Mouse (Mus musculus) common myeloid progenitor, adult 5-6 weeks (primary cell): Measurements from ENCODE around the gene Olfr766-ps1. TPM values are rescaled to one million over a fixed set of nuclear protein-coding genes. Genes with fewer than 3 reads are reported as not detected.
"Not testable (repeated sequence)": the region's sequence is repeated elsewhere in the genome, so short reads cannot be mapped to it uniquely, and the experiment has no call there.

ENCODE experiments used
- ATAC-seq: replicated peaks from 2 replicates; pipeline ENCODE4 v1.8.0; 2016; ENCODE audit warnings: low read depth, mild to moderate bottlenecking, moderate TSS enrichment, inconsistent platforms; ENCODE audit not compliant: poor library complexity, severe bottlenecking
- total RNA-seq: library from RNA; stranded (forward); fragments of 200-1000, 187-1606 nt; gene quantifications from 2 replicates; pipeline ENCODE4 v1.2.3, GENCODE M21; 2017

Olfr766-ps1 gene
- total RNA-seq: not detected in 2 replicates

DNA sequence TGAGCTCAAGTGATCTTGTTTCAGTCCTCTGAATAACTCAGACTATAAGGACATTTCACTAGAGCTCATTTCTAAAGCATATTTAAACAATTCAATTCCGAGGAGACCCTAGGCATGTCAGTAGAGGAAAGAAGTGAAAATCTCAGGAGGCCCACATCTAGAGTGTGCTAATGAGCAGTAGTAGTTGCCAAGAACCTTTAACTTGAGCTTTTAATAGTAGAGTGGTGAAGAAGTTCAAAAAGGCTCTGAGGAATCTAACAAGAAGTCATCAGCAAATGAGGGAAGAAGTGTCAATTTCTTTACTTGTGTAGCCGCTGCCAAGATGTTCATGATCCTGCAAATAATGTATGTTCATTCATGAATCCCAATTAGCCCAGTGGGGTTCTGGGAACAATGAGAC is at the start of gene Olfr766-ps1:
Olfr766-ps1 (minus strand) TSS at position 101 of the 400 bp plus-strand sequence.
- no peak for ATAC-seq

DNA sequence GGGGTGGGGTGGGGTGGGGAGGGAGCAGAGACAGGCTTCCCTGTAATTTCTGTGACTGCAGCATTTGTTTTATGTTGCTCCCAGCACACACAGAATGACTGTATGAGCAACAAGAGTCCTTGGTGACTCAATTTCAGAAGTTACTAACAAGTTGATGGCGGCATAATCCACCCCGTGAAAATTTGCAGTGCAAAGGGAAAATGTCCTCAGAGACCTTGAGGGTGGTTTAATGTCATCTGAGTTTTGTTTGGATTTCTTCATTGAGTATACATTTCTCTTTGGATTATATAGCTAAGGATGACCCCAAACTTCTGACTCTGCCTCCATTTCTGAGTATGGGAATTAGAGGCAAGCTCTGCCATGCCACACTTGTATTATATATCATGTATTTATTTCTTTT is 49.0 kb upstream of the Olfr766-ps1 start, which contains the start of gene Olfr769:
Olfr769 (minus strand) TSS at position 101 of the 400 bp plus-strand sequence.
- ATAC-seq: no peak

DNA sequence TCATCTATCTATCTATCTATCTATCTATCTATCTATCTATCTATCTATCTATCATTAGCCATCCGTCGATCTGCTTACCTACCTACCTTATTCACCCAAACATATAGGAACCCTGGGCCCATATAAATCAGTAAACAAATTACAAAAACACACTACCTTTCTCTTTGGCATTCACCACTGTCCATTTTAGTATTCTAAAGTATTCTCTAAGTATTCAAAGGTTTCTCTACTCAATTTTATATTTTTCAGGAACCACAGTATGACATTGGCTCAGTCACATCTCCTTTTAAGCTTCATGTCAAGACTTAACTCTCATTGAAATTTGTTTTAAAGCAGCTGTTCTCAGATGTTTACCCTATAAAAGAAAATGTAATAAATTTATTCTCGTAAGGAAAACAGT is 46.4 kb upstream of the Olfr766-ps1 start:
- peak; percentile 64 for ATAC-seq

DNA sequence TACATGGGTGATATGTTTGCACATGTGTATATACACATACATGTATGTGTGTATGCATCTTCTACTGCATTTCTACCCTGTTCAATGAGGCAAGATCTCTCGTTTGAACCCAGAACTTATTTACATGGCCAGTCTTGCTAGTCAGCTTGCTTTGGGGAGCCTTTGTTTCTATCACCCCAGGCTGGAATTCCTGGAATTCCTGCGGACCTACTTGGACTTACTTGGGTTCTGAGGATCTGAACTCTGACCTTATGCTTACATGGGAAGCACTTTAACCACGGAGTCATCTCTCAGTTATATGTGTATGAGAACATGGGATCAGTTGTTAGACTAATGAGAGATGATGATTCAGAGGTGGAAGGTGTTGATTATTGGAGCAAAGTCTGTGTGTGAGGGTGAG is 32.5 kb upstream of the Olfr766-ps1 start:
- no peak for ATAC-seq

DNA sequence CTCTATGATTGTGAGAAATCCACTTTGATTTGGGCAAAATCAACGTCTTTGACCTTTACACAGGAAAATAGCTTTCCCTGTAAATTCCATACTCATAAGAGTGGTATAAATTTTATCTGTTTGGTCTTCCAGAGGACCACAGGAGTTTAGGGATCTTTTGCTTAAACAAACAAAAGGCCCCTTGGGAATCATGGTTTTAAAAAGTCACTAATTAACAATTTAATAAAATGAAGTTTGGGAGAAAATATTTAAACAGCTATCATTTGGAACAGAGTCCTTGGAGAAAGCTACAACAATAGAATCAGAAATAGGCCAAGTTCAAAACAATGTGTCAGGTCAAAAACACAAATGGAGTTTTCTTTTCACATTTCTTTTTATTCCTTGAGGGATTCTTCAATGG is 30.5 kb upstream of the Olfr766-ps1 start, which contains the start of gene Olfr768:
Olfr768 (minus strand) TSS at position 101 of the 400 bp plus-strand sequence.
- no peak for ATAC-seq

DNA sequence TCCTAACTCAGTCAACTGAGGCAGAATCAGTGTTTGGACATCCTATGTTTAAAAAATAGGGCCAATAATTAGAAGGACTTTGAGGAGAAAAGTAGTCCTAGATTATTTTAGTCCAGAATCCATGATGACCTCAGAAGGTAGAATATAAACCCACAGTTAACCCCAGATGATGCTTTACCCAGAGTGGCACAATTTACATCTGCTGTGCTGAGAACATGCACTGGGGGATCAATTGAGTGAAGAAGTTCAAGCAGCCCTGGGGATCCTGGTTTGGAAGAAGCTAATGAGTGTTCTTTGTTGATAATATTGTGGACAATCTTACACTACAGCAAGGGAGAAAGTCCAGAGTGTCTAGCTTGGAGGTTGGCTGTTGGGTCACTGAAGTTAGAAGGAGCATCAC is 14.0 kb upstream of the Olfr766-ps1 start, which contains the start of gene Olfr767:
Olfr767 (minus strand) TSS at position 101 of the 400 bp plus-strand sequence.
- ATAC-seq: not testable (repeated sequence)

DNA sequence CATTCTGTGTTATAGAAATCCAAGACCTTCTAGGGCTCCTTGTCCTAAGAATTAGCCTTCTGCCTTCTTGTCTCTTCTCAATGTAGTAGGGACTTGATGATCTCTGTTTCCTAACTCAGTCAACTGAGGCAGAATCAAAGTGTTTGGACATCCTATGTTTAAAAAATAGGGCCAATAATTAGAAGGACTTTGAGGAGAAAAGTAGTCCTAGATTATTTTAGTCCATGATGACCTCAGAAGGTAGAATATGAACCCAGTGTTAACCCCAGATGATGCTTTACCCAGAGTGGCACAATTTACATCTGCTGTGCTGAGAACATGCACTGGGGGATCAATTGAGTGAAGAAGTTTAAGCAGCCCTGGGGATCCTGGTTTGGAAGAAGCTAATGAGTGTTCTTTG is 18.9 kb downstream of the Olfr766-ps1 start, which contains the start of gene Olfr765:
Olfr765 (minus strand) TSS at position 101 of the 400 bp plus-strand sequence.
- not testable (repeated sequence) for ATAC-seq

DNA sequence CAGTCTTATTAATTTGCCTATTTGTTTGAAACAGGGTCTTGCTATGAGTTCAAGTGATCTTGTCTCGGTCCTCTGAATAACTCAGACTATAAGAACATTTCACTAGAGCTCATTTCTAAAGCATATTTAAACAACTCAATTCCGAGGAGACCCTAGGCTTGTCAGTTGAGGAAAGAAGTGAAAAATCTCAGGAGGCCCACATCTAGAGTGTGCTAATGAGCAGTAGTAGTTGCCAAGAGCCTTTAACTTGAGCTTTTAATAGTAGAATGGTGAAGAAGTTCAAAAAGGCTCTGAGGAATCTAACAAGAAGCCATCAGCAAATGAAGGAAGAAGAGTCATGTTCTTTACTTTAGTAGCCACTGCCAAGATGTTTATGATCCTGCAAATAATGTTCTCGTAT is 29.0 kb downstream of the Olfr766-ps1 start, which contains the start of gene Olfr764-ps1:
Olfr764-ps1 (minus strand) TSS at position 101 of the 400 bp plus-strand sequence.
- ATAC-seq: no peak

DNA sequence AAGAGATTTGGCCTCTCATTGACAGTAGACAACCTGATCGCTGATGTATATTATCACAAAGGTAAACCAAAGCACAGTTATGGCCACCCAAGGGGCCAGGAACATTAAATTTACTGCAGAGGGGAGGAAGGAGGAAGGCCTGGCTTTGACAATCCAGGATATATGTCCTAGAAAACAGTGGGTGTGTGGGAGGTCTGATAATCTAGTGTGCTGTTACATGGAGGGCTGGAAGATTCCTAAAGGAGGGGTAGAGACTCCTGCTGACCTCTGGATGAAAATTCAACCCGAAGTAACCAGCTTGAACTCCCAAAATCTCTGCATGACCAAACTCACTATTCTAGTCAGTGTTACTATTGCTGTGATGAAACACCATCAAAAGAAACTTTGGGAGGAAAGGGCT is 40.4 kb downstream of the Olfr766-ps1 start:
- no peak for ATAC-seq

DNA sequence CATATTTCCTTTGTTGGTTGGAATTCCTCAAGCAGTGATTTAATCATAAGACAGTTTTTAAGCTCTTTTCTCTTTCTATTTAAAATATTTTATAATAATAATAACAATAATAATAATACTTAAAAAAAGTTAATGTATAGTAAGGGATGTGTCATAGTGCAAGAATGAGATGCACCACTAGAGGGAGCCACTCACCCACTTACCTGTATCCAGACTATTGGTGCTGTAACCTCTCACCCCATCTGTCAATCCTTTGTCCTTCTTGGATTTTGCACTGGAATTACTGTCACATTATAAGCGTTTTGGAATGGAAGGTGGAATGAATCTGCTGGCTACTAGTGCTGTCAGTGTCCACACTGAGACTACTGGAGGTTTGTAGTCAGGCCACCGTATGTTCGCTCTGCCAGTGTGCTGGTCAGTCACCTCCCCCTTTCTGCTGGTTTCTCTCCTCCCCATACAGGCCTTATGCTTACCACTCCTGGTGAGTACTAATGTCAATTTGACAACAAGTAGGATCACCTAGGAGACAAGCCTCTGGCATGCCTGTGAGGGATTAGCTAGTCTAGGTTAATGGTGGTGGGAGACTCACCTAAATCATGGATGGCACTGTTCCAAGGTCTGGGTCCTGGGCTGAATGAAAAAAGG is 42.6 kb downstream of the Olfr766-ps1 start:
- ATAC-seq: peak; percentile 83; the same call in 1 of the 2 replicates

DNA sequence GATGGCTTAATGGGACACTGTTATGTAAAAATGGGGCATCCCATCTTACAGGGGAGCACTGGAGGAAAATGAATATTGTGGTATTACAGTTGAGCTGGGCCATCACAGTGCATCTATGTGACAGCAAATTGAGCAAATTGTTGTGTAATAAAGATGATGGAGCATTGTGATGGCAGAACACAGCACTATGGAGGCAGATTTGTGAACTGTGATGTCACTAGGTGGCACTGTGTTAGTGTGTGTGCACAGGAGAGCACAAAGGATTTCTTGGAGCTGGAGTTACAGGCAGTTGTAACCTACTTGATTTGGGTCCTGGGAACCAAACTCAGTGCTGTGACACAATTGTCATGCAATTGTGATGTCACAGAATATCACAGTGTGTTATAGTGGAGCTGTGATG is 45.5 kb downstream of the Olfr766-ps1 start:
- ATAC-seq: no peak

DNA sequence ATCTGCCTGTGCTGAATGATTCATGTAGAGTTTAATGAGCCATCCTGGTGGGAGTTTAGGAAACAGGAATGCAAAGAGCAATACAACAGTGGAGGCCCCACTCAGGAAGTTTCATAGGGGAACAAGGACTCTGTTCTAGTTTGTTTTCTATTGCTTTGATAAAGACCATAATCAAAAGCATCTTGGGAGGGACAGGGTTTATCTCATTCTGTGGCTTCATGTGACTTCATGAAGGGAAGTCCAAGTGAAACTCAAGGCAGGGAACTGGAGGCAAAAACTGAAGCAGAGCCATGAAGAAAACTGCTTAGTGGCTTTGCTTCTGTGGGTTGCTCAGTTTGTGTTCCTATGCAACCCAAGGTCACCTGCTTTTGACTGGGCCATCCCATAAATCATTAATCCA is 54.3 kb downstream of the Olfr766-ps1 start:
- ATAC-seq: no peak

Other genes starting within 250 kb of the Olfr766-ps1 start
- 86.6 and 90.4 TPM in 2 replicates for gene Ormdl2, start 247.3 kb downstream of the Olfr766-ps1 start, total RNA-seq
- 0.39 TPM in 1 of 2 replicates, not detected in the other for gene Gdf11, start 177.3 kb downstream of the Olfr766-ps1 start, total RNA-seq
- gene Cd63, start 168.0 kb downstream of the Olfr766-ps1 start, total RNA-seq: 38.5 and 39.6 TPM in 2 replicates
- 2.7 and 7.7 TPM in 2 replicates for gene Rdh5, start 146.1 kb downstream of the Olfr766-ps1 start, total RNA-seq
- gene Bloc1s1, start 144.9 kb downstream of the Olfr766-ps1 start, total RNA-seq: 95.3 and 109 TPM in 2 replicates
- not detected in 2 replicates for gene Itga7, start 135.2 kb downstream of the Olfr766-ps1 start, total RNA-seq
- gene Mettl7b, start 108.0 kb downstream of the Olfr766-ps1 start, total RNA-seq: not detected in 2 replicates
- gene Olfr9, start 79.5 kb downstream of the Olfr766-ps1 start, total RNA-seq: not detected in 2 replicates
- not detected in 2 replicates for gene Olfr763, start 58.2 kb downstream of the Olfr766-ps1 start, total RNA-seq
- gene Olfr764-ps1, start 29.1 kb downstream of the Olfr766-ps1 start, total RNA-seq: not detected in 2 replicates
- gene Olfr765, start 19.0 kb downstream of the Olfr766-ps1 start, total RNA-seq: not detected in 2 replicates
- not detected in 2 replicates for gene Olfr767, start 13.9 kb upstream of the Olfr766-ps1 start, total RNA-seq
- not detected in 2 replicates for gene Olfr768, start 30.4 kb upstream of the Olfr766-ps1 start, total RNA-seq
- gene Olfr769, start 48.9 kb upstream of the Olfr766-ps1 start, total RNA-seq: not detected in 2 replicates
- gene Olfr770, start 70.0 kb upstream of the Olfr766-ps1 start, total RNA-seq: not detected in 2 replicates
- not detected in 2 replicates for gene Olfr771, start 95.8 kb upstream of the Olfr766-ps1 start, total RNA-seq
- not detected in 2 replicates for gene Olfr772, start 108.9 kb upstream of the Olfr766-ps1 start, total RNA-seq
- not detected in 2 replicates for gene Olfr773, start 118.4 kb upstream of the Olfr766-ps1 start, total RNA-seq
- not detected in 2 replicates for gene Olfr774, start 167.2 kb upstream of the Olfr766-ps1 start, total RNA-seq
- gene Olfr775, start 179.4 kb upstream of the Olfr766-ps1 start, total RNA-seq: not detected in 2 replicates
- not detected in 2 replicates for gene Olfr776, start 190.2 kb upstream of the Olfr766-ps1 start, total RNA-seq
- gene Olfr777, start 202.5 kb upstream of the Olfr766-ps1 start, total RNA-seq: not detected in 2 replicates
- gene Olfr780, start 249.1 kb upstream of the Olfr766-ps1 start, total RNA-seq: not detected in 2 replicates